Mouse (Mus musculus): ENCODE measurements around the gene Tarbp2.
A peak's percentile ranks its signal among the peaks of the same experiment; 100 is the strongest.

The Tarbp2 gene

GRCm38 (mm10) chr15:102505770-102506463 is 12.1 kb upstream of the Tarbp2 start:
- no peak for DNase-seq

- DNase-seq = no peak
Observed at GRCm38 (mm10) chr15:102506464-102506830, 11.5 kb upstream of the Tarbp2 start.

DNA sequence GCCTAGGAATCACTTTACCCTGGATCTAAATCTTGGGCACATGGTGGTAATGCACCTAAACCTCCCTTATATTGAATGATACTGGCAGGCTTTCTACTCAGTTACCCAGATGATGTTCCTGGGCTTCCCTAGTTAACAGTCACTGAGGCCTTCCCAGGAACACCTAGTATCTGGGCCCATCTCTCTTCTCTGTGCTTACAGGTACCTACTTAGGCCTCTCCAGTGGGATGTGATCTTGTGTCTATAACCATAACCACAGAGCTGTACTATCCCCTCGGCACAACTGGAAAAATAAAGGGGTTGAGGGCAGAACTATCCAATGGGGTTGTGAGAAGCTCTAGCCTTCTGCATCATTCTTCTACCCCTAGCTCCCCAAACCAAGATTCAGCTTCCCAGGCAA is 11.1 kb upstream of the Tarbp2 start:
- no peak for DNase-seq

GRCm38 (mm10) chr15:102507561-102507960 is 10.4 kb upstream of the Tarbp2 start:
- DNase-seq = no peak

DNA sequence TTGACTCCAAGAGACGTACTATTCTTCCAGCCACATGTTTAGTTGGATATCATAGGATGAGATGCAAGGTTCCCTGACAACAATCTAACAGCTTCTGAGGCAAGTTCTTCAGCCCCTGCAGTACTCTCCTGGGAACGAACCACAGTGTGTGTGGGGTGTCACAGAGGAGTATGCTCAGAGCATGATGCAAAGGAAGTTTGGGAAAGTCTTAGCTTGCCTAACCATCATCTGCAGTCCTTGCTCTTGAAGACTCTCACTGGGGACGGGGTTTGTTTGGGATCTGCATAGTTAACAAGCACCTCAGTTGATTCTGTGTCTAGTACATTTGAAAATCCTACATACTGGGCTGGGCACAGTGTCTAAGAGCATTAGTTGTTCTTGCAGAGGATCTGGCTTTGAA is 9.7 kb upstream of the Tarbp2 start:
- no peak for DNase-seq

GRCm38 (mm10) chr15:102510110-102510509 is 7.9 kb upstream of the Tarbp2 start:
- no peak for DNase-seq

- DNase-seq = peak; percentile 90 to 92
Observed at GRCm38 (mm10) chr15:102510590-102511284, 7.3 kb upstream of the Tarbp2 start.

DNA sequence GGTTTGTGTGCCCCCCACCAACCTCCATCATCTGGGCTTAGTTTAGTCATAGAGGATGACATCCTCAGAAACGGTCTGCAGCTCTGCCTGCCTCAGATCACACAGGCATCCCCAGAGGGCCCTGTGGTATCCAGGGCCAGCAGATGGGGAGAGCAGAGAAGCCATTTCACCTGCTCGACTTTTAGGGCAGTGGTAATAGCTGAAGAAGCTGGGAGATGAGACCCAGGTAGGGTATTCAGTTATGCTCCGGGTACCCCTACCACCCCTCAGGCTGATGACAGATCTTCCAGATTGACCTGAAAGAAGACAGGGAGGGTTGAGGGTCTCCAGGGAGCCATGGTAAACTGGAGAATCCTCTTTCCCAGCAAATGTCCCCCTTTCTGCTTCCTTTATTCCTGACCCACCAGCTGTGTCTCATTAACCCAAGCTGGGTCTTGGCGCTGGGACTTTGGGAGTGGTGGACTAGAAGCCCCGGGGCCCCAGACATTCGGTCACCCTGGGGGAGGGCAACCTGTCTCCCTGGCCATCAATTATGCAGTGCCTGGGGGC is 6.6 kb upstream of the Tarbp2 start:
- DNase-seq = no peak

GRCm38 (mm10) chr15:102512010-102512409 is 6.0 kb upstream of the Tarbp2 start:
- DNase-seq = no peak

DNA sequence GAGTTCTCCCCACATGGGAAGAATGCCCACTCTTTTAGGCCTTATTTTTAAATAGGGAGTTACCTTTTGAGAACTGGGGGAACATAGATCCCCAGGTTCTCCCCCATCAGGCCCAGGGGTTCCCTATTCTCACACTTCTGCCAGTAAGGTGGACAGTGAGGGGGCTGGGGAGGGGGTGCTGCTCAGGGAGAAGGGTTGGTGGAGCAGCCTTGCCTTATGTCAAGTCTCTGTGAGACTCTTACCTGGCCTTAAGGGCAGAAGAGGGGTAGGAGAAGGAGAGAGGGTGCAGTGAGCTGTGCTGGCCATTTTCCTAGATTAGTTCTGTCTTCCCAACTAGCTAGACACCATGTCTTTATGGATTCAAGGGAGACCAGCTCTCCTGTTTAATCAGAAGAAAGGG is 5.5 kb upstream of the Tarbp2 start:
- DNase-seq = no peak

GRCm38 (mm10) chr15:102513004-102513403 is 5.0 kb upstream of the Tarbp2 start:
- no peak for DNase-seq

- no peak for DNase-seq
Observed at GRCm38 (mm10) chr15:102515261-102515660, 2.7 kb upstream of the Tarbp2 start.

- DNase-seq = no peak
Observed at GRCm38 (mm10) chr15:102515791-102516190, 2.2 kb upstream of the Tarbp2 start.

GRCm38 (mm10) chr15:102516293-102516692 is 1.7 kb upstream of the Tarbp2 start:
- DNase-seq = no peak

- peak; percentile 66 to 81 for DNase-seq
Observed at GRCm38 (mm10) chr15:102516728-102517404, 1.1 kb upstream of the Tarbp2 start, which contains the start of gene Map3k12. TSS of gene Map3k12 (minus strand) at chr15:102517064.

- DNase-seq = no peak
Observed at GRCm38 (mm10) chr15:102517631-102517975, 389 bp upstream of the Tarbp2 start.

DNA sequence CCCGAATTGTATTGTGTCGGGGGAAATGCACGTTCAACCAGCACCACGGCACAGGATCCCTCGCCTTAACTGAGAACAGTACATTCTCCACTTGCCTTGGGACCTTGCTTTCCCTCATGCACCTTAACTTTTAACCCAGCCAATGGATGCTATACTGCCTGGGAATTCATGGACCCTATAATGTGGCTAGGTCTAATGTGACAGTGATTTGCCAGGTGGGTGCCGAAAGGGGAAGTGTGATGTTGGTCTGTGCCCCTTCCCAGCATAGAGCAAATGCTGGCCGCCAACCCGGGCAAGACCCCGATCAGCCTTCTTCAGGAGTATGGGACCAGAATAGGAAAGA is 838 bp downstream of the Tarbp2 start:
- DNase-seq = no peak

DNA sequence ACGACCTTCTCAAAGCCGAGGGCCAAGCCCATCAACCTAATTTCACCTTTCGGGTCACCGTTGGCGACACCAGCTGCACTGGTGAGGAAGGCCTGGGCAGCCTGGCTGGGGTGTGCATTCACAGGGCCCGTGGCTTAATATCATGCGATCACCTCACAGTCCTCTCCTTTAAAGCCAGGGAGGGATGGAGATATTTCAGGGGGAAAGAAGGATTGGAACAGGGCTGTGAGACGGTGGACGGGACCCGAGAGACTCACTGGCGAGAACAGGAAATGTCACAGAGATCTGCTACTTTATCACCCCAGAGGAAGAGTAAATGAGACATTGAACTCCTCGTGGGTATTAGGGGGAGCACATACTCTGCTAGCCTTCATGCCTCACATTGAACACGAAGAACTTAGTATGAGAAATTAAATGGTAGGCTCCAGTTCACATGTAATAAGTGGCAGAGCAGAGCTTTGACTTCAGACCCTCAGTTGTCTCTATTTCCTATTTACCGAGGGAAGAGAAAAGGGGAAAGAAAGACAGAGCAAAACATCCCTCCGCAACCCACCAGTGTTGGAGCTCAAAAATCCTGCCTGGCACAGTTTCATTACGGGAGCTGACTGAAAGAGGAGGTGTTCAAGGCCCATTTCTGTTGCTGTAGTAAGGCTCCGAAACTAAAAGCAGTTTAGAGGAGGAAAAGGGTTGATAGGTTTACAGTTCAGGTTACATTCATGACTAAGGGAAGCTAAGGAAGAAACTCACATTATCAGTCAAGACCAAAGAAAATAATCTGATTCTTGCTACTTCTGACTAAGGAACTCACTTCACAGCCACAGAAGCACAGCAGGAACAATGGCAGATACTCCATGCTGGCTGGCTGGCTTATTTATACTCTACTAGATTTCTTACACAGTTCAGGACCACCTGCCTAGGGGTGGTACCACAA is 1.5 kb downstream of the Tarbp2 start:
- no peak for DNase-seq

DNA sequence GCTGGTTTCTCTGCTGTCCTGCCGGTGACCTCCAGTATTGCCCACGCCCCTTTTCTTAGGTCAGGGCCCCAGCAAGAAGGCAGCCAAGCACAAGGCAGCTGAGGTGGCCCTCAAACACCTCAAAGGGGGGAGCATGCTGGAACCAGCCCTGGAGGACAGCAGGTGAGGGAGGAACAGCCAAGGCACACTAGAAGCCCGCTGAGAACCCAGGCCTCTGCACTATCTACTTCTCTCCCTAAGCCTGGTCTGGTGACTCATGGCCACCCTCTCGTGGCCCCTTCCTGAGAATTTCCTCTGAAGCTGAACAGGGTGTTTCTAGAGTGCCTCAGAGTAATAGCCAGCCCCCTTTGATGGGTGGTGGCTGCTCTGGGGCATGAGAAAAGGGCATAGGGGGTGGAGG is 2.4 kb downstream of the Tarbp2 start:
- no peak for DNase-seq

DNA sequence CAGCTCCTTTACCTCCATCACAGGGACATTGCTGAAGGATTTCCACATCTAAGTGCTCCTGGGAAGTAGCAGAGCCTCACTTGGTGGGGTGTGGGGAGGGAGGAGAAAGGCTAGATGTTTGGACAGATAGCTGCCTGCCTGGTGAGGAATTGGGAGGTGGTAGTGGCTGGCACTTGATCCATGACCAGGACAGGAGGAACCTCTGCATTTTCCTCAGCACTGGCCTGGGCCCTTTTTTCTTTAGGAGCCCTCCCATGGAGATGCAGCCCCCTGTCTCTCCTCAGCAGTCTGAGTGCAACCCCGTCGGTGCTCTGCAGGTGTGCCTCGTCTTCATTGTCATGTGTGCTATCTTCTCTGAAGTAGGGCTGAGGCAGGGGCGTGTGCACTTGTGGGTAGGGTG is 3.5 kb downstream of the Tarbp2 start:
- DNase-seq = no peak

GRCm38 (mm10) chr15:102524892-102525485 is 7.0 kb downstream of the Tarbp2 start, which contains the start of gene Npff:
TSS of gene Npff (minus strand) at chr15:102524942.
- peak; percentile 63 to 85 for DNase-seq

All from kidney, postnatal 36 days (tissue).